Mouse (Mus musculus): ENCODE results near the gene Krtdap.
A peak's percentile ranks its signal among the peaks of the same experiment; 100 is the strongest.

DNA sequence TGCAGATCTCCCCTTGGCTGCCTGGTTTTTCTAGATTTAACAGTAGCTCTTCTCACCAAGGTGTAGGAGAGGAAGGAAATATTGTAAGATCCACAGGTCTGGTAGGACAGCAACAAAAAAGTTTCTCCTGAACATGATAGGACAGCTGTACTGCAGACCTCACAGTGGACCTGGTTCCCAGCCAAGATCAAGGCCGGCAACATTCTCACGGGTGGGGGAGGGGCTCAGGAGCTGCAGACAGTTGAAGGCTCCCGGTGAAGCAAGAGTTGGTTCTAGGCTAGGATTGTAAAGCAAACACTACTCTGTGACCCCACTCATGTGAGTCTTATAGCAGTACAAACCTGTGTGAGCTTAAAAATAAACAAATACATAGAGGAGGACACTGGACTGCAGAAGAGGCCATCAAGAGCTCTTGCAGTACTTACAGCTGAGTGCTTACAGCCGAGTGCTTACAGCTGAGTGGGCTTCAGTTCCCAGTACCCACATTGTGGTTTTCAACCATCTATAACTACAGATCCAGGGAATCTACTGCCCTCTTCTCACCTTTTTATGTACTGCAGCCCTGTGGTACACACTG is 43.6 kb upstream of the Krtdap start:
- TF ChIP-seq CTCF (IDR thresholded peaks at IDR 0.05; ENCODE audit: low read depth) (peak; percentile 14; the same call in 1 of the 2 replicates), EP300 (optimal IDR thresholded peaks at IDR 0.05) (no peak)

Data from stomach, postnatal 0 days (tissue).